Mouse (Mus musculus): ENCODE data around the gene Acsf3.

- TF ChIP-seq FLI1 (IDR thresholded peaks at IDR 0.05; ENCODE audit: low read length) (no peak), GATA1 (IDR thresholded peaks at IDR 0.05; ENCODE audit: borderline replicate concordance, low read length) (no peak)
Observed at GRCm38 (mm10) chr8:122806956-122807538, 31.8 kb downstream of the Acsf3 start.

Measured in megakaryocyte, embryonic 14.5 days (primary cell).